Mouse (Mus musculus): Measurements from ENCODE around the gene AI413582. TPM values are rescaled to one million over a fixed set of nuclear protein-coding genes. Genes with fewer than 3 reads are reported as not detected.

Gene AI413582
- polyA plus RNA-seq, 1 experiment from 2014 or later, result 18.5 TPM

- no peaks in the 10 kb centered on the region for H3K36me3 ChIP-seq (ENCODE audit: control insufficient read depth, insufficient read depth, low read length)
- 81% methylated on average over 3 of the region's 3 CpGs for WGBS
- no peak for ATAC-seq (ENCODE audit: insufficient number of reproducible peaks, insufficient read depth, low FRiP score, low read depth)
- no peak overlapping the region for H3K9ac ChIP-seq (ENCODE audit: low read length)
- no peaks in the 10 kb centered on the region for H3K9me3 ChIP-seq (ENCODE audit: control insufficient read depth, low read length)
- H3K4me3 ChIP-seq (ENCODE audit: control insufficient read depth in 1 of 2, insufficient read depth in 1 of 2, low read depth in 1 of 2, low read length in 2 of 2), result no peak overlapping the region
- H3K27me3 ChIP-seq (ENCODE audit: control insufficient read depth, insufficient read depth, low read length), result no peaks in the 10 kb centered on the region
- H3K4me2 ChIP-seq (ENCODE audit: low read length), result no peak overlapping the region
- H3K27ac ChIP-seq (replicated peaks in 1 of 2; ENCODE audit: control insufficient read depth in 1 of 2, insufficient read depth in 1 of 2, low read depth in 2 of 2, low read length in 2 of 2), result no peak overlapping the region
- peaks cover 0 to 2% of the 10 kb centered on the region in 2 experiments; a peak in 1 of 4 replicates for H3K4me1 ChIP-seq (ENCODE audit: control insufficient read depth in 2 of 2, insufficient read depth in 2 of 2, low read length in 2 of 2)
These were observed 23.6 kb downstream of the AI413582 start for GRCm38 (mm10) chr17:27541984-27542383.

GRCm38 (mm10) chr17:27541261-27541660, 24.3 kb downstream of the AI413582 start:
- Histone ChIP-seq H3K4me1 (ENCODE audit: control insufficient read depth in 2 of 2, insufficient read depth in 2 of 2, low read length in 2 of 2) (no peaks in the 10 kb centered on the region; a peak in 1 of 4 replicates), H3K4me3 (ENCODE audit: control insufficient read depth in 1 of 2, insufficient read depth in 1 of 2, low read depth in 1 of 2, low read length in 2 of 2) (no peak overlapping the region), H3K9ac (ENCODE audit: low read length) (no peak overlapping the region), H3K4me2 (ENCODE audit: low read length) (no peak overlapping the region), H3K27me3 (ENCODE audit: control insufficient read depth, insufficient read depth, low read length) (no peaks in the 10 kb centered on the region), H3K9me3 (ENCODE audit: control insufficient read depth, low read length) (no peaks in the 10 kb centered on the region), H3K36me3 (ENCODE audit: control insufficient read depth, insufficient read depth, low read length) (no peaks in the 10 kb centered on the region), H3K27ac (replicated peaks in 1 of 2; ENCODE audit: control insufficient read depth in 1 of 2, insufficient read depth in 1 of 2, low read depth in 2 of 2, low read length in 2 of 2) (no peak overlapping the region)
- ATAC-seq (ENCODE audit: insufficient number of reproducible peaks, insufficient read depth, low FRiP score, low read depth), result no peak
- 65% methylated on average over 2 of the region's 2 CpGs for WGBS

- Histone ChIP-seq H3K27ac (replicated peaks in 1 of 2; ENCODE audit: control insufficient read depth in 1 of 2, insufficient read depth in 1 of 2, low read depth in 2 of 2, low read length in 2 of 2) (no peak overlapping the region), H3K27me3 (ENCODE audit: control insufficient read depth, insufficient read depth, low read length) (no peaks in the 10 kb centered on the region), H3K9me3 (ENCODE audit: control insufficient read depth, low read length) (no peaks in the 10 kb centered on the region), H3K9ac (ENCODE audit: low read length) (no peak overlapping the region), H3K4me1 (ENCODE audit: control insufficient read depth in 2 of 2, insufficient read depth in 2 of 2, low read length in 2 of 2) (no peaks in the 10 kb centered on the region), H3K36me3 (ENCODE audit: control insufficient read depth, insufficient read depth, low read length) (no peaks in the 10 kb centered on the region), H3K4me2 (ENCODE audit: low read length) (no peak overlapping the region), H3K4me3 (ENCODE audit: control insufficient read depth in 1 of 2, insufficient read depth in 1 of 2, low read depth in 1 of 2, low read length in 2 of 2) (no peak overlapping the region)
- ATAC-seq (ENCODE audit: insufficient number of reproducible peaks, insufficient read depth, low FRiP score, low read depth), result 0 out of 2 replicates have a peak, but pooled peaks have one; percentile 47
- 2% methylated on average over 10 of the region's 10 CpGs for WGBS
These were observed 30.8 kb downstream of the AI413582 start for GRCm38 (mm10) chr17:27534718-27535117.

GRCm38 (mm10) chr17:27533354-27533753, 32.2 kb downstream of the AI413582 start:
- no peak for ATAC-seq (ENCODE audit: insufficient number of reproducible peaks, insufficient read depth, low FRiP score, low read depth)
- H3K36me3 ChIP-seq (ENCODE audit: control insufficient read depth, insufficient read depth, low read length), result no peaks in the 10 kb centered on the region
- H3K9me3 ChIP-seq (ENCODE audit: control insufficient read depth, low read length), result no peaks in the 10 kb centered on the region
- H3K27me3 ChIP-seq (ENCODE audit: control insufficient read depth, insufficient read depth, low read length), result no peaks in the 10 kb centered on the region
- H3K4me2 ChIP-seq (ENCODE audit: low read length), result no peak overlapping the region
- no peak overlapping the region for H3K4me3 ChIP-seq (ENCODE audit: control insufficient read depth in 1 of 2, insufficient read depth in 1 of 2, low read depth in 1 of 2, low read length in 2 of 2)
- no peaks in the 10 kb centered on the region for H3K4me1 ChIP-seq (ENCODE audit: control insufficient read depth in 2 of 2, insufficient read depth in 2 of 2, low read length in 2 of 2)
- 92% methylated on average over 3 of the region's 3 CpGs for WGBS
- no peak overlapping the region for H3K27ac ChIP-seq (replicated peaks in 1 of 2; ENCODE audit: control insufficient read depth in 1 of 2, insufficient read depth in 1 of 2, low read depth in 2 of 2, low read length in 2 of 2)
- H3K9ac ChIP-seq (ENCODE audit: low read length), result no peak overlapping the region

GRCm38 (mm10) chr17:27532095-27532494, 33.5 kb downstream of the AI413582 start:
- Histone ChIP-seq H3K4me2 (ENCODE audit: low read length) (no peak overlapping the region), H3K4me1 (ENCODE audit: control insufficient read depth in 2 of 2, insufficient read depth in 2 of 2, low read length in 2 of 2) (no peaks in the 10 kb centered on the region), H3K36me3 (ENCODE audit: control insufficient read depth, insufficient read depth, low read length) (no peaks in the 10 kb centered on the region), H3K9ac (ENCODE audit: low read length) (no peak overlapping the region), H3K9me3 (ENCODE audit: control insufficient read depth, low read length) (no peaks in the 10 kb centered on the region), H3K4me3 (ENCODE audit: control insufficient read depth in 1 of 2, insufficient read depth in 1 of 2, low read depth in 1 of 2, low read length in 2 of 2) (no peak overlapping the region), H3K27ac (replicated peaks in 1 of 2; ENCODE audit: control insufficient read depth in 1 of 2, insufficient read depth in 1 of 2, low read depth in 2 of 2, low read length in 2 of 2) (no peak overlapping the region), H3K27me3 (ENCODE audit: control insufficient read depth, insufficient read depth, low read length) (no peaks in the 10 kb centered on the region)
- no peak for ATAC-seq (ENCODE audit: insufficient number of reproducible peaks, insufficient read depth, low FRiP score, low read depth)
- WGBS, result 75% methylated on average over 8 of the region's 8 CpGs

- Histone ChIP-seq H3K27me3 (ENCODE audit: control insufficient read depth, insufficient read depth, low read length) (no peaks in the 10 kb centered on the region), H3K4me1 (ENCODE audit: control insufficient read depth in 2 of 2, insufficient read depth in 2 of 2, low read length in 2 of 2) (no peaks in the 10 kb centered on the region), H3K27ac (replicated peaks in 1 of 2; ENCODE audit: control insufficient read depth in 1 of 2, insufficient read depth in 1 of 2, low read depth in 2 of 2, low read length in 2 of 2) (no peak overlapping the region), H3K4me2 (ENCODE audit: low read length) (no peak overlapping the region), H3K9me3 (ENCODE audit: control insufficient read depth, low read length) (no peaks in the 10 kb centered on the region), H3K36me3 (ENCODE audit: control insufficient read depth, insufficient read depth, low read length) (no peaks in the 10 kb centered on the region), H3K4me3 (ENCODE audit: control insufficient read depth in 1 of 2, insufficient read depth in 1 of 2, low read depth in 1 of 2, low read length in 2 of 2) (no peak overlapping the region), H3K9ac (ENCODE audit: low read length) (no peak overlapping the region)
- no peak for ATAC-seq (ENCODE audit: insufficient number of reproducible peaks, insufficient read depth, low FRiP score, low read depth)
- 76% methylated on average over 5 of the region's 5 CpGs for WGBS
These were observed 36.8 kb downstream of the AI413582 start for GRCm38 (mm10) chr17:27528767-27529166.

- Histone ChIP-seq H3K9me3 (ENCODE audit: control insufficient read depth, low read length) (no peaks in the 10 kb centered on the region), H3K27me3 (ENCODE audit: control insufficient read depth, insufficient read depth, low read length) (no peaks in the 10 kb centered on the region), H3K36me3 (ENCODE audit: control insufficient read depth, insufficient read depth, low read length) (no peaks in the 10 kb centered on the region), H3K4me2 (ENCODE audit: low read length) (no peak overlapping the region), H3K4me3 (ENCODE audit: control insufficient read depth in 1 of 2, insufficient read depth in 1 of 2, low read depth in 1 of 2, low read length in 2 of 2) (no peak overlapping the region), H3K9ac (ENCODE audit: low read length) (no peak overlapping the region), H3K27ac (replicated peaks in 1 of 2; ENCODE audit: control insufficient read depth in 1 of 2, insufficient read depth in 1 of 2, low read depth in 2 of 2, low read length in 2 of 2) (no peak overlapping the region), H3K4me1 (ENCODE audit: control insufficient read depth in 2 of 2, insufficient read depth in 2 of 2, low read length in 2 of 2) (no peaks in the 10 kb centered on the region)
- WGBS, result 44% methylated on average over 8 of the region's 8 CpGs
- ATAC-seq (ENCODE audit: insufficient number of reproducible peaks, insufficient read depth, low FRiP score, low read depth), result no peak
These were observed 37.5 kb downstream of the AI413582 start for GRCm38 (mm10) chr17:27528030-27528429.

- Histone ChIP-seq H3K27ac (replicated peaks in 1 of 2; ENCODE audit: control insufficient read depth in 1 of 2, insufficient read depth in 1 of 2, low read depth in 2 of 2, low read length in 2 of 2) (no peak overlapping the region), H3K36me3 (ENCODE audit: control insufficient read depth, insufficient read depth, low read length) (no peaks in the 10 kb centered on the region), H3K4me3 (ENCODE audit: control insufficient read depth in 1 of 2, insufficient read depth in 1 of 2, low read depth in 1 of 2, low read length in 2 of 2) (no peak overlapping the region), H3K9ac (ENCODE audit: low read length) (no peak overlapping the region), H3K4me1 (ENCODE audit: control insufficient read depth in 2 of 2, insufficient read depth in 2 of 2, low read length in 2 of 2) (no peaks in the 10 kb centered on the region), H3K27me3 (ENCODE audit: control insufficient read depth, insufficient read depth, low read length) (peaks cover 3% of the 10 kb centered on the region), H3K4me2 (ENCODE audit: low read length) (no peak overlapping the region), H3K9me3 (ENCODE audit: control insufficient read depth, low read length) (no peaks in the 10 kb centered on the region)
- no peak for ATAC-seq (ENCODE audit: insufficient number of reproducible peaks, insufficient read depth, low FRiP score, low read depth)
- WGBS, result 77% methylated on average over 6 of the region's 6 CpGs
These were observed 38.4 kb downstream of the AI413582 start for GRCm38 (mm10) chr17:27527188-27527587.
